ENCODE assay signal across 8 mouse cellular contexts in genomic region chr10:18835684-18836479, GRCm38 (mm10). TPM values are rescaled to one million over a fixed set of nuclear protein-coding genes. Genes with fewer than 3 reads are reported as not detected.
DNase-seq lines count a peak whose midpoint lies in the region; ATAC-seq and TF ChIP-seq lines count a peak whose summit lies in the region.
"Had no signal": no experiment of that assay in that cellular context is flagged by ENCODE, and none has a peak within 500 bp of the region (broad histone marks: within the 10 kb centered on the region; RNA-seq: fewer than 3 reads in every experiment).

No protein-coding gene starts in this region.

- H3K4me3 ChIP-seq in E14TG2a.4 (replicated peaks; ENCODE audit: low read length): no peak overlapping the region
- H3K4me3 ChIP-seq in forebrain, embryonic 14.5 days (ENCODE audit: low read depth, low read length): no peak overlapping the region
- H3K4me3 ChIP-seq in lung, adult 2 months (replicated peaks; ENCODE audit: extremely low read depth, low read depth, low read length): no peak overlapping the region
- H3K4me3 ChIP-seq: liver, embryonic 13.5 days had no signal

- TF ChIP-seq CTCF in E14TG2a.4 (conservative IDR thresholded peaks at IDR 0.05; ENCODE audit: low read length): peak; percentile 50
- no peak; the same call in 1 of the 2 replicates for TF ChIP-seq CTCF in lung, adult 2 months (IDR thresholded peaks at IDR 0.05; ENCODE audit: insufficient read depth, low read length)

- peak; percentile 28 to 51 for DNase-seq in left cerebral cortex, postnatal 14 days (ENCODE audit: low spot score in 2 of 2)
- DNase-seq in left cerebral cortex, postnatal 10 days (ENCODE audit: extremely low spot score in 1 of 2, low spot score in 2 of 2): no peak
- DNase-seq in T-cell, adult 2 months (ENCODE audit: low spot score): peak; percentile 21
- peak; percentile 48 for DNase-seq in forebrain, embryonic 14.5 days (ENCODE audit: low spot score)
- peak; percentile 22 for DNase-seq in lung, adult 2 months
- DNase-seq: liver, embryonic 13.5 days had no signal

- intact Hi-C loops in left cerebral cortex, postnatal 14 days (cut with DNase I): loop anchor here (2.0 to 5.0 kb wide), 2 partner anchors 69 to 274 kb away; no protein-coding TSS in a partner anchor
- intact Hi-C loops in left cerebral cortex, postnatal 10 days (cut with DNase I): loop anchor here (2.0 kb wide), 1 partner anchor 69 kb away; no protein-coding TSS in a partner anchor

- no peak for TF ChIP-seq POLR2A in lung, adult 2 months (IDR thresholded peaks at IDR 0.05; ENCODE audit: borderline replicate concordance, extremely low read depth, low read depth, low read length)

- no peaks in the 10 kb centered on the region for H3K27me3 ChIP-seq in E14TG2a.4 (ENCODE audit: insufficient read depth, low read length)
- no peaks in the 10 kb centered on the region for H3K27me3 ChIP-seq in forebrain, embryonic 14.5 days (replicated peaks; ENCODE audit: control insufficient read depth, insufficient read depth, low read length)
- H3K27me3 ChIP-seq: liver, embryonic 13.5 days had no signal

- H3K36me3 ChIP-seq in E14TG2a.4 (ENCODE audit: insufficient read depth, low read length): no peaks in the 10 kb centered on the region
- H3K36me3 ChIP-seq in forebrain, embryonic 14.5 days (ENCODE audit: control insufficient read depth, insufficient read depth, low read length): no peaks in the 10 kb centered on the region
- H3K36me3 ChIP-seq: liver, embryonic 13.5 days had no signal

- no peak overlapping the region for H3K9ac ChIP-seq in forebrain, embryonic 14.5 days (ENCODE audit: low read length)
- H3K9ac ChIP-seq: liver, embryonic 13.5 days had no signal

- no peak overlapping the region for H3K27ac ChIP-seq in forebrain, embryonic 14.5 days (ENCODE audit: low read depth, low read length)
- H3K27ac ChIP-seq: liver, embryonic 13.5 days had no signal

- 48% methylated on average over 6 of the region's 6 CpGs for WGBS in forebrain, embryonic 14.5 days
- 52% methylated on average over 6 of the region's 6 CpGs for WGBS in lung, adult 2 months

- H3K4me2 ChIP-seq in forebrain, embryonic 14.5 days (ENCODE audit: low read length): no peak overlapping the region
- H3K4me2 ChIP-seq: liver, embryonic 13.5 days had no signal

- 0 out of 2 replicates have a peak, but pooled peaks cover 4% of the 10 kb centered on the region for H3K9me3 ChIP-seq in E14TG2a.4 (ENCODE audit: low read length)
- no peaks in the 10 kb centered on the region for H3K9me3 ChIP-seq in forebrain, embryonic 14.5 days (replicated peaks; ENCODE audit: control insufficient read depth, low read length)
- H3K9me3 ChIP-seq: liver, embryonic 13.5 days had no signal

- H3K4me1 ChIP-seq in E14TG2a.4 (replicated peaks; ENCODE audit: low read depth, low read length): peaks cover 6% of the 10 kb centered on the region; the same call in 1 of the 2 replicates
- no peaks in the 10 kb centered on the region for H3K4me1 ChIP-seq in forebrain, embryonic 14.5 days (ENCODE audit: control insufficient read depth, insufficient read depth, low read length)
- no peaks in the 10 kb centered on the region for H3K4me1 ChIP-seq in lung, adult 2 months (ENCODE audit: control insufficient read depth, insufficient read depth, low read length)
- H3K4me1 ChIP-seq: liver, embryonic 13.5 days had no signal

- ATAC-seq in forebrain, embryonic 14.5 days: 0 out of 2 replicates have a peak, but pooled peaks have one; percentile 26
- ATAC-seq in erythroid progenitor cell, adult 5-6 weeks (replicated peaks; ENCODE audit: low FRiP score, poor library complexity, severe bottlenecking): no peak

RNA-seq across cellular contexts. Expression of gene Perp, which starts 8.9 kb away (rescaled TPM):
- total RNA-seq in left cerebral cortex, postnatal 14 days (2021): 1 to 10 TPM; 4.8 to 5.4 TPM
- 1 to 10 TPM; 4.7 to 5.1 TPM for total RNA-seq in left cerebral cortex, postnatal 10 days (2021)
- 4.0 and 5.8 TPM in 2 replicates for polyA plus RNA-seq in forebrain, embryonic 14.5 days (2014; fragmentation: Nextera tagmentation; extraction: Ambion mirVana)
- 37.3 and 154 TPM in 2 replicates for polyA plus RNA-seq in lung, adult 2 months (2012; rRNA removed)
- total RNA-seq in erythroid progenitor cell, adult 5-6 weeks (2015; ENCODE audit: low replicate concordance): not detected in 2 replicates
- total RNA-seq in erythroid progenitor cell, adult 5-6 weeks (2017; ENCODE audit: low replicate concordance): not detected in 2 replicates

RNA-seq across cellular contexts. Expression of gene Gm4922, which starts 49.3 kb away (rescaled TPM):
- total RNA-seq in left cerebral cortex, postnatal 14 days (2021): not detected
- not detected for total RNA-seq in left cerebral cortex, postnatal 10 days (2021)
- polyA plus RNA-seq in forebrain, embryonic 14.5 days (2014; fragmentation: Nextera tagmentation; extraction: Ambion mirVana): 0.26 TPM in 1 of 2 replicates, not detected in the other
- not detected in 2 replicates for polyA plus RNA-seq in lung, adult 2 months (2012; rRNA removed)
- not detected in 2 replicates for total RNA-seq in erythroid progenitor cell, adult 5-6 weeks (2015; ENCODE audit: low replicate concordance)
- not detected in 2 replicates for total RNA-seq in erythroid progenitor cell, adult 5-6 weeks (2017; ENCODE audit: low replicate concordance)
- polyA plus RNA-seq: liver, embryonic 13.5 days had no signal

Comparison
In these comparisons a context has a peak if more than half of its experiments do, and no peak if none do; other contexts are left out.
1. DNase-seq: peak in left cerebral cortex, postnatal 14 days (2 of 2), T-cell, adult 2 months (single experiment), forebrain, embryonic 14.5 days (single experiment) and lung, adult 2 months (single experiment); none in left cerebral cortex, postnatal 10 days (0 of 2).
2. RNA of gene Perp, which starts 8.9 kb away (total RNA-seq): 4.8 to 5.4 TPM in left cerebral cortex, postnatal 14 days and 4.7 to 5.1 TPM in left cerebral cortex, postnatal 10 days; not detected in erythroid progenitor cell, adult 5-6 weeks; every median in the first group is over 4 times any median in the second.